Mouse (Mus musculus): ENCODE results near the gene Dnmt3a. TPM values are rescaled to one million over a fixed set of nuclear protein-coding genes. Genes with fewer than 3 reads are reported as not detected.
A peak's percentile ranks its signal among the peaks of the same experiment; 100 is the strongest.

Dnmt3a gene
- polyA plus RNA-seq, 1 experiment from 2014 or later: 65.2 TPM

DNA sequence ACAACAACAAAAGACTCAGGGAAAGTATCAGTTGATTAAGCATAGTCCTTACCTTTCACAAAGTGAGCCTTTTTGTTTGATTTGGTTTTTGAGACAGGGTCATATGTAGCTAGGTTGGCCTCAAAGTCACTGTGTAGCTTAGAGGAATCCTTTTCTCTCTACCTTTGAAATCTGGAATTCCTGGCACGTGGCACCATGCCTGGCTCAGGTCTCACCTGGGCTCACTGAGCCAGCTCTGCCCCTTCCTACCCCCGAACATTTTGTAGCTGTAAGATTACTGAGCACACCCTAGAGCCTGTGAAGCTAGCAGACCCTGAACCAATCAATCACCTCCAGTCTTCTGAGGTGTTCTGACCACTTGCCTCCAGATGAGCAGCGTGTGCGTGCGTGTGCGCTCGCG lies 58.4 kb downstream of the Dnmt3a start:
- Histone ChIP-seq H3K4me2 (ENCODE audit: low read depth, low read length) (no peak overlapping the region), H3K36me3 (ENCODE audit: control insufficient read depth, insufficient read depth, low read length) (peaks cover 83% of the 10 kb centered on the region), H3K4me3 (ENCODE audit: low read depth, low read length) (no peak overlapping the region), H3K9ac (ENCODE audit: low read depth, low read length) (no peak overlapping the region), H3K27ac (replicated peaks; ENCODE audit: low read depth, low read length) (no peak overlapping the region), H3K27me3 (replicated peaks; ENCODE audit: control insufficient read depth, insufficient read depth, low read length) (no peaks in the 10 kb centered on the region), H3K4me1 (ENCODE audit: control insufficient read depth, insufficient read depth, low read length) (peaks cover 3% of the 10 kb centered on the region; the same call in 1 of the 2 replicates), H3K9me3 (ENCODE audit: control insufficient read depth, low read length) (no peaks in the 10 kb centered on the region)
- 89% methylated on average over 8 of the region's 8 CpGs for WGBS
- no peak for ATAC-seq (ENCODE audit: low read depth)
- no peak for DNase-seq (ENCODE audit: low spot score)

DNA sequence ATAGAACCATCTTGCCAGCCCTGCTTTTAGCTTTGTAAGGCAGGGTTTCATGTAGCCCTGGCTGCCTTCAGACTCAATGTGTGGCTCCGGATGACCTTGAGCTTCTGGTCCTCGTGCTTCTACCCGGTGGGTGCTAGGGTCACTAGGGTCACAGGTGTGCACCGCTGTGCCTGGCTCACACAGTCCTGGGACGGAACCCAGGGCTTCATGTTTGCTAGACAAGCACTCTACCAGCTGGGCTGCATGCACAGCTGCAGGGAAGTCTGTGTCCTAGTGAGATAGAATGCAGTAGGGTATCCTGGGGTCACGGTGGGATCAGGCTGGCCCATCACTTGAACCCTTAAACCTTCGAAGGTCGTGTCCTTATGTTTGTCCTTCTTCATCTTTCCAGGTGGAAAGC lies 59.8 kb downstream of the Dnmt3a start:
- 91% methylated on average over 8 of the region's 8 CpGs for WGBS
- Histone ChIP-seq H3K9ac (ENCODE audit: low read depth, low read length) (no peak overlapping the region), H3K36me3 (ENCODE audit: control insufficient read depth, insufficient read depth, low read length) (peaks cover 75% of the 10 kb centered on the region), H3K9me3 (ENCODE audit: control insufficient read depth, low read length) (no peaks in the 10 kb centered on the region), H3K27ac (replicated peaks; ENCODE audit: low read depth, low read length) (no peak overlapping the region), H3K4me2 (ENCODE audit: low read depth, low read length) (no peak overlapping the region), H3K4me1 (ENCODE audit: control insufficient read depth, insufficient read depth, low read length) (peaks cover 3% of the 10 kb centered on the region; the same call in 1 of the 2 replicates), H3K4me3 (ENCODE audit: low read depth, low read length) (no peak overlapping the region), H3K27me3 (replicated peaks; ENCODE audit: control insufficient read depth, insufficient read depth, low read length) (no peaks in the 10 kb centered on the region)
- DNase-seq (ENCODE audit: low spot score) (no peak), ATAC-seq (ENCODE audit: low read depth) (no peak)

DNA sequence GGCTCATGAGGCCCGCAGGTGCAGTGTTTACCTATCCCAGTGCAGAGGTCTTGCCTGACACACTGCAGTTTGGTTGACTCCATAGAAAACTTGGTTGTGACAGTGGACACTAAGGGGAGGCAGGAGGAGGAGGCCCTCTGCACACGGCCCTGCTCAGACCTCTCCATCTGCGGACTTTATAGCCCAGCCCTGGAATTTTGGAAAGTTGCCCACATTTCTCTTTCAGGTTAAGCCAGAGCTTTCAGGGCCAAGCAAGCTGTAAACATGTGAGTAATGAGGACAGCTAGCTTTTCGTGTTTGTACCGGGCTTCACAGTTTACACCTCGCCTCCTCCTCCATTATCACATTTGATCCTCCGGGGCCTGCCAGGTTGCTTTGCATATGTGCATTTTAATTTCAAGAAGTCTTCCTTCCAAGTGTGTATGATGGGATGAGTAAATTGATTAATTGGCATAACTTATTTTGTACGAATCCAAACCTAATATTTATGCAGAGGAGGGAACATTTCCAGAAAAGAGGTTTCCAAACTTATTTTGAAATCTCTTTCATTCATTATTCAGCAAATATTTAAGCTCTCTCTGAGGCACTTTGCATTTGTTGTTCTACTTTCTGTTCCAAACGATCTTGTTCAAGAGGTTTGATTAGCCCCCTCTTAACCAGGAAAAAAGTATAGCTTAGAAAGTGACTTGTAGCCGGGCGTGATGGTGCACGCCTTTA lies 61.0 kb downstream of the Dnmt3a start:
- 62% methylated on average over 12 of the region's 12 CpGs for WGBS
- peaks cover 66% of the 10 kb centered on the region for H3K36me3 ChIP-seq (ENCODE audit: control insufficient read depth, insufficient read depth, low read length)
- peaks cover 11% of the 10 kb centered on the region for H3K4me1 ChIP-seq (ENCODE audit: control insufficient read depth, insufficient read depth, low read length)
- ATAC-seq (ENCODE audit: low read depth) (no peak), DNase-seq (ENCODE audit: low spot score) (peak; percentile 76)
- no peak overlapping the region for H3K4me3 ChIP-seq (ENCODE audit: low read depth, low read length)
- no peaks in the 10 kb centered on the region for H3K9me3 ChIP-seq (ENCODE audit: control insufficient read depth, low read length)
- no peak overlapping the region for H3K9ac ChIP-seq (ENCODE audit: low read depth, low read length)
- no peaks in the 10 kb centered on the region for H3K27me3 ChIP-seq (replicated peaks; ENCODE audit: control insufficient read depth, insufficient read depth, low read length)
- H3K27ac ChIP-seq (replicated peaks; ENCODE audit: low read depth, low read length): no peak overlapping the region
- H3K4me2 ChIP-seq (ENCODE audit: low read depth, low read length): no peak overlapping the region

DNA sequence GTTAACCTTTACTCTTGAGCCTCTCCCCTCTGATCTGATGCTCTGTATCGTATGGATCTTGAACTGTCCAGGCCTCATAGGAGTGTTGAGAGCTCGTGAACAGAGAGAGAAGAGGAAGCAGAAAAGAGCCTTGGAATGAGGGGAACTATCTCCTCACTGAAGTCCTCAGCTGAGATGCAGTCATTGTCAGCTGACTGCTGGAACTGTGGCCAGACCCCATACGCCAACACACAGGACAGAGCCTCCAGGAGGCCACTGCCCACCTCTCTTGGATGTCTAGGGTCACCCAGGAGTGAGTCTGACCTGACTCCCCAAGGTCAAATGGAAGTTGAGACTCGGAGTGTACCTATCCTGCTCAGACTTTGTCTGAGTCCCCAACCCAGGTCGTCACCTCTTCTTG lies 62.3 kb downstream of the Dnmt3a start:
- WGBS: 88% methylated on average over 5 of the region's 5 CpGs
- Histone ChIP-seq H3K4me1 (ENCODE audit: control insufficient read depth, insufficient read depth, low read length) (peaks cover 11% of the 10 kb centered on the region), H3K36me3 (ENCODE audit: control insufficient read depth, insufficient read depth, low read length) (peaks cover 68% of the 10 kb centered on the region), H3K27me3 (replicated peaks; ENCODE audit: control insufficient read depth, insufficient read depth, low read length) (no peaks in the 10 kb centered on the region), H3K27ac (replicated peaks; ENCODE audit: low read depth, low read length) (no peak overlapping the region), H3K9ac (ENCODE audit: low read depth, low read length) (no peak overlapping the region), H3K9me3 (ENCODE audit: control insufficient read depth, low read length) (no peaks in the 10 kb centered on the region), H3K4me2 (ENCODE audit: low read depth, low read length) (no peak overlapping the region), H3K4me3 (ENCODE audit: low read depth, low read length) (no peak overlapping the region)
- DNase-seq (ENCODE audit: low spot score): no peak
- no peak for ATAC-seq (ENCODE audit: low read depth)

GRCm38 (mm10) chr12:3868676-3869458 lies 63.1 kb downstream of the Dnmt3a start:
- WGBS: 77% methylated on average over 7 of the region's 7 CpGs
- no peak overlapping the region for H3K9ac ChIP-seq (ENCODE audit: low read depth, low read length)
- H3K4me1 ChIP-seq (ENCODE audit: control insufficient read depth, insufficient read depth, low read length): peaks cover 11% of the 10 kb centered on the region
- H3K27me3 ChIP-seq (replicated peaks; ENCODE audit: control insufficient read depth, insufficient read depth, low read length): no peaks in the 10 kb centered on the region
- no peak overlapping the region for H3K4me3 ChIP-seq (ENCODE audit: low read depth, low read length)
- H3K9me3 ChIP-seq (ENCODE audit: control insufficient read depth, low read length): no peaks in the 10 kb centered on the region
- peaks cover 75% of the 10 kb centered on the region for H3K36me3 ChIP-seq (ENCODE audit: control insufficient read depth, insufficient read depth, low read length)
- no peak for DNase-seq (ENCODE audit: low spot score)
- H3K4me2 ChIP-seq (ENCODE audit: low read depth, low read length): no peak overlapping the region
- H3K27ac ChIP-seq (replicated peaks; ENCODE audit: low read depth, low read length): no peak overlapping the region
- ATAC-seq (ENCODE audit: low read depth): no peak

DNA sequence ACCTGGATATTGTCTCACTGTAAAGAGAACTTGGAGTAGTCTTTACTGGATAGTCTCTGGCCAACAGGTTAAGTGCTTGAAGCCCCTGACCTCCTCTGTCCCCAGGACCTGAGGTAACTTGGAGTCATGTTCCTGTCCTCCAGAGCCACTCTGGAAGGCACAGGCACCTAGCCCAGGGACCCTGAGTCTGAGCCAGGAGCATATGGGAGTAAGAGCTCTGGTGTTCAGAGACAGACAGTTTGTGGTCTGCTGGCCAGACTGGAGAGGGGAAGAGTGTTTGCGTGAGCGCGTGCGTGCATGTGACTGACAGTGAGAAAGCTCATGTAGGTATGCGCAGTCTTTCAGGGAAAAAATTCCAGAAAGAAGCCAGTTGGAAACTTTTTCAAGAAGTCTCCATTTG lies 64.2 kb downstream of the Dnmt3a start:
- WGBS: 85% methylated on average over 5 of the region's 5 CpGs
- no peaks in the 10 kb centered on the region for H3K27me3 ChIP-seq (replicated peaks; ENCODE audit: control insufficient read depth, insufficient read depth, low read length)
- peaks cover 11% of the 10 kb centered on the region for H3K4me1 ChIP-seq (ENCODE audit: control insufficient read depth, insufficient read depth, low read length)
- ATAC-seq (ENCODE audit: low read depth) (no peak), DNase-seq (ENCODE audit: low spot score) (no peak)
- no peak overlapping the region for H3K9ac ChIP-seq (ENCODE audit: low read depth, low read length)
- H3K36me3 ChIP-seq (ENCODE audit: control insufficient read depth, insufficient read depth, low read length): peaks cover 79% of the 10 kb centered on the region
- no peak overlapping the region for H3K4me3 ChIP-seq (ENCODE audit: low read depth, low read length)
- no peaks in the 10 kb centered on the region for H3K9me3 ChIP-seq (ENCODE audit: control insufficient read depth, low read length)
- no peak overlapping the region for H3K4me2 ChIP-seq (ENCODE audit: low read depth, low read length)
- no peak overlapping the region for H3K27ac ChIP-seq (replicated peaks; ENCODE audit: low read depth, low read length)

GRCm38 (mm10) chr12:3870859-3871462 lies 65.2 kb downstream of the Dnmt3a start:
- peak; percentile 69 for ATAC-seq (ENCODE audit: low read depth)

GRCm38 (mm10) chr12:3871637-3872036 lies 65.8 kb downstream of the Dnmt3a start:
- ATAC-seq (ENCODE audit: low read depth): peak; percentile 19; the same call in 1 of the 2 replicates
- Histone ChIP-seq H3K4me2 (ENCODE audit: low read depth, low read length) (no peak overlapping the region), H3K27ac (replicated peaks; ENCODE audit: low read depth, low read length) (peak overlapping the region; percentile 61), H3K4me3 (ENCODE audit: low read depth, low read length) (no peak overlapping the region), H3K27me3 (replicated peaks; ENCODE audit: control insufficient read depth, insufficient read depth, low read length) (no peaks in the 10 kb centered on the region), H3K9me3 (ENCODE audit: control insufficient read depth, low read length) (no peaks in the 10 kb centered on the region), H3K4me1 (ENCODE audit: control insufficient read depth, insufficient read depth, low read length) (peaks cover 9% of the 10 kb centered on the region), H3K36me3 (ENCODE audit: control insufficient read depth, insufficient read depth, low read length) (peaks cover 75% of the 10 kb centered on the region), H3K9ac (ENCODE audit: low read depth, low read length) (0 out of 2 replicates have a peak overlapping the region, but pooled peaks have one; percentile 32)
- WGBS: 32% methylated on average over 15 of the region's 15 CpGs
- peak; percentile 74 for DNase-seq (ENCODE audit: low spot score)

More at GRCm38 (mm10) chr12:3870859-3871462, 65.2 kb downstream of the Dnmt3a start:
- Histone ChIP-seq H3K27me3 (replicated peaks; ENCODE audit: control insufficient read depth, insufficient read depth, low read length) (no peaks in the 10 kb centered on the region), H3K27ac (replicated peaks; ENCODE audit: low read depth, low read length) (peak overlapping the region; percentile 61), H3K4me1 (ENCODE audit: control insufficient read depth, insufficient read depth, low read length) (peaks cover 11% of the 10 kb centered on the region), H3K9me3 (ENCODE audit: control insufficient read depth, low read length) (no peaks in the 10 kb centered on the region), H3K4me2 (ENCODE audit: low read depth, low read length) (0 out of 2 replicates have a peak overlapping the region, but pooled peaks have one; percentile 15), H3K36me3 (ENCODE audit: control insufficient read depth, insufficient read depth, low read length) (peaks cover 75% of the 10 kb centered on the region), H3K4me3 (ENCODE audit: low read depth, low read length) (no peak overlapping the region), H3K9ac (ENCODE audit: low read depth, low read length) (peak overlapping the region; percentile 32; the same call in 1 of the 2 replicates)
- peak; percentile 57 for DNase-seq (ENCODE audit: low spot score)
- WGBS: 7% methylated on average over 16 of the region's 19 CpGs

All from embryonic facial prominence, embryonic 14.5 days (tissue).